Mouse (Mus musculus) thymus, adult 2 months (tissue): Measurements from ENCODE around the gene Rrp7a.

Source experiments
- CTCF ChIP-seq: fragments of 200-500 bp; IDR thresholded peaks from 2 replicates; pipeline ENCODE4 v1.5.1; 2012; ENCODE audit warnings: mild to moderate bottlenecking, control low read depth, low read length, moderate library complexity, borderline replicate concordance; ENCODE audit not compliant: control insufficient read depth, poor library complexity, insufficient read depth; ENCODE audit errors: extremely low read depth
- POLR2A ChIP-seq: fragments of 200-500 bp; IDR thresholded peaks from 2 replicates; pipeline ENCODE4 v1.6.1; 2012; ENCODE audit warnings: mild to moderate bottlenecking, low read length, control low read depth, moderate library complexity; ENCODE audit not compliant: control insufficient read depth, poor library complexity, insufficient read depth; ENCODE audit errors: extremely low read depth

DNA sequence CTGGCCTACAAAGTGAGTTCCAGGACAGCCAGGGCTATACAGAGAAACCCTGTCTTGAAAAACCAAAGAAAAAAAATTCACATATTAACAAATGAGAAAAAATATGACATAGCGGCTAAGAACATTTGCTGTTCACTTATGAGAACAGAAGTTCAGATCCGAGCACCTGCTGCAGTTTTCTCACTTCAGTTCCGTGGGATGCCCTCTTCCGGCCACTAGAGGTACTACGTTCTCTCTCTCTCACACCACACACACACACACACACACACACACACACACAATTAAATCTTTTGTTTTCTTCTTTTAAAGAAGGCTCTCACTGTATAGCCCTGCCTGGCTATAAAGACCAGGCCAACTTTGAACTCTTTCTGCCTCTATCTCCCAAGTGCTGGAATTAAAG, 54.3 kb downstream of the Rrp7a start:
- no peak for TF ChIP-seq CTCF
- TF ChIP-seq POLR2A, result no peak
